22 mouse cellular contexts compared by ENCODE assay signal in genomic region chr11:22832600-22832999, GRCm38 (mm10). TPM values are rescaled to one million over a fixed set of nuclear protein-coding genes. Genes with fewer than 3 reads are reported as not detected.
DNase-seq lines count a peak whose midpoint lies in the region; ATAC-seq and TF ChIP-seq lines count a peak whose summit lies in the region.
"Had no signal": no experiment of that assay in that cellular context is flagged by ENCODE, and none has a peak within 500 bp of the region (broad histone marks: within the 10 kb centered on the region; RNA-seq: fewer than 3 reads in every experiment).

No protein-coding gene starts in this region.

- no peaks in the 10 kb centered on the region for H3K4me1 ChIP-seq in liver, adult 2 months (ENCODE audit: control insufficient read depth, insufficient read depth, low read length)
- H3K4me1 ChIP-seq in liver, embryonic 12.5 days: peaks cover 12% of the 10 kb centered on the region; the same call in 1 of the 2 replicates
- H3K4me1 ChIP-seq in E14TG2a.4 (replicated peaks; ENCODE audit: low read depth, low read length): peaks cover 97% of the 10 kb centered on the region
- H3K4me1 ChIP-seq in midbrain, postnatal 0 days (ENCODE audit: insufficient read depth, low read length): no peaks in the 10 kb centered on the region
- H3K4me1 ChIP-seq: hindbrain, embryonic 13.5 days had no signal

- peaks cover 6% of the 10 kb centered on the region for H3K36me3 ChIP-seq in liver, adult 2 months (ENCODE audit: control insufficient read depth, insufficient read depth, low read length)
- peaks cover 34% of the 10 kb centered on the region for H3K36me3 ChIP-seq in liver, embryonic 12.5 days
- H3K36me3 ChIP-seq in E14TG2a.4 (ENCODE audit: insufficient read depth, low read length): peaks cover 70% of the 10 kb centered on the region
- no peaks in the 10 kb centered on the region for H3K36me3 ChIP-seq in midbrain, postnatal 0 days (ENCODE audit: insufficient read depth, low read length)
- H3K36me3 ChIP-seq: embryonic facial prominence, embryonic 15.5 days; forebrain, embryonic 10.5 days; heart, embryonic 15.5 days; hindbrain, embryonic 13.5 days had no signal

- H3K9ac ChIP-seq in liver, adult 2 months (ENCODE audit: low read depth, low read length): no peak overlapping the region
- H3K9ac ChIP-seq in liver, embryonic 12.5 days: no peak overlapping the region
- no peak overlapping the region for H3K9ac ChIP-seq in midbrain, postnatal 0 days (replicated peaks; ENCODE audit: low read length, poor library complexity, severe bottlenecking)
- H3K9ac ChIP-seq: embryonic facial prominence, embryonic 15.5 days; heart, embryonic 15.5 days; hindbrain, embryonic 13.5 days had no signal

- H3K4me3 ChIP-seq in liver, adult 2 months (ENCODE audit: insufficient read depth, low read depth, low read length): no peak overlapping the region
- H3K4me3 ChIP-seq in liver, embryonic 12.5 days: no peak overlapping the region
- H3K4me3 ChIP-seq in E14TG2a.4 (replicated peaks; ENCODE audit: low read length): peak overlapping the region; percentile 35
- no peak overlapping the region for H3K4me3 ChIP-seq in midbrain, postnatal 0 days (ENCODE audit: low read depth, low read length)
- H3K4me3 ChIP-seq: embryonic facial prominence, embryonic 15.5 days; erythroblast, embryonic 14.5 days; forebrain, embryonic 10.5 days; gastrocnemius, adult 2 months; heart, embryonic 15.5 days; hindbrain, embryonic 13.5 days had no signal

- H3K79me2 ChIP-seq in liver, adult 2 months (ENCODE audit: control insufficient read depth, insufficient read depth, low read length): peaks cover 13% of the 10 kb centered on the region; the same call in 1 of the 2 replicates

- DNase-seq in liver, adult 2 months (ENCODE audit: extremely low read depth, low read depth, low spot score): no peak
- peak; percentile 50 for DNase-seq in CD4-positive, CD25-positive, alpha-beta regulatory T cell, adult 2 months (ENCODE audit: low read depth, low spot score)
- peak; percentile 58 for DNase-seq in induced T-regulatory cell, adult 2 months (ENCODE audit: low read depth)
- no peak for DNase-seq in adipocyte (ENCODE audit: low spot score)
- no peak for DNase-seq in midbrain, postnatal 0 days (ENCODE audit: low spot score)
- DNase-seq: cerebellum, adult 11 months; cerebellum, adult 8-10 months; cerebellum, postnatal 14 days; embryo, embryonic 11 days; gastrocnemius, adult 2 months; gastrocnemius, postnatal 25 days; heart, postnatal 14 days had no signal

- no peak for ATAC-seq in liver, embryonic 12.5 days
- no peak for ATAC-seq in midbrain, postnatal 0 days (ENCODE audit: low FRiP score)
- ATAC-seq: forebrain, embryonic 14.5 days; intestine, postnatal 0 days had no signal

- no peak for TF ChIP-seq POLR2A in liver, adult 2 months (IDR thresholded peaks at IDR 0.05; ENCODE audit: extremely low read depth, insufficient read depth, low read length)

- H3K27me3 ChIP-seq in liver, adult 2 months (ENCODE audit: control insufficient read depth, insufficient read depth, low read length): no peaks in the 10 kb centered on the region
- no peaks in the 10 kb centered on the region for H3K27me3 ChIP-seq in liver, embryonic 12.5 days (replicated peaks)
- H3K27me3 ChIP-seq in E14TG2a.4 (ENCODE audit: insufficient read depth, low read length): no peaks in the 10 kb centered on the region
- no peaks in the 10 kb centered on the region for H3K27me3 ChIP-seq in midbrain, postnatal 0 days (ENCODE audit: insufficient read depth, low read length)
- H3K27me3 ChIP-seq: embryonic facial prominence, embryonic 15.5 days; heart, embryonic 15.5 days; hindbrain, embryonic 13.5 days had no signal

- WGBS in liver, adult 2 months: 73% methylated on average over 4 of the region's 4 CpGs
- 48% methylated on average over 4 of the region's 4 CpGs for WGBS in liver, embryonic 12.5 days (ENCODE audit: insufficient replicate concordance)
- whole genome bisulfite sequencing in midbrain, postnatal 0 days: 86% methylated on average over 4 of the region's 4 CpGs

- no peak overlapping the region for H3K4me2 ChIP-seq in liver, embryonic 12.5 days
- no peak overlapping the region for H3K4me2 ChIP-seq in midbrain, postnatal 0 days (ENCODE audit: low read depth, low read length, poor library complexity, severe bottlenecking)
- H3K4me2 ChIP-seq: embryonic facial prominence, embryonic 15.5 days; heart, embryonic 11.5 days; heart, embryonic 15.5 days; hindbrain, embryonic 13.5 days had no signal

- no peak for TF ChIP-seq CTCF in liver, adult 2 months (IDR thresholded peaks at IDR 0.05; ENCODE audit: low read depth, low read length)
- TF ChIP-seq CTCF in E14TG2a.4 (conservative IDR thresholded peaks at IDR 0.05; ENCODE audit: low read length): no peak
- TF ChIP-seq CTCF in midbrain, postnatal 0 days (IDR thresholded peaks at IDR 0.05): no peak

- 0 out of 2 replicates have a peak overlapping the region, but pooled peaks have one; percentile 3 for H3K27ac ChIP-seq in liver, adult 2 months (replicated peaks; ENCODE audit: insufficient read depth, low read depth, low read length)
- H3K27ac ChIP-seq in liver, embryonic 12.5 days: no peak overlapping the region
- no peak overlapping the region for H3K27ac ChIP-seq in midbrain, postnatal 0 days (ENCODE audit: low read depth, low read length)
- H3K27ac ChIP-seq: embryonic facial prominence, embryonic 15.5 days; forebrain, embryonic 10.5 days; gastrocnemius, adult 2 months; heart, embryonic 15.5 days; hindbrain, embryonic 13.5 days had no signal

- H3K9me3 ChIP-seq in liver, embryonic 12.5 days (replicated peaks): no peaks in the 10 kb centered on the region
- peaks cover 5% of the 10 kb centered on the region for H3K9me3 ChIP-seq in E14TG2a.4 (ENCODE audit: low read length)
- no peaks in the 10 kb centered on the region for H3K9me3 ChIP-seq in midbrain, postnatal 0 days (ENCODE audit: low read length)
- H3K9me3 ChIP-seq: embryonic facial prominence, embryonic 15.5 days; forebrain, embryonic 10.5 days; heart, embryonic 15.5 days; hindbrain, embryonic 13.5 days had no signal

RNA-seq across cellular contexts. Expression of gene B3gnt2, which starts 28.2 kb away (rescaled TPM):
- 8.1 and 8.5 TPM in 2 replicates for total RNA-seq in liver, adult 2 months (2014; rRNA removed)
- polyA plus RNA-seq in liver, adult 2 months (2012; rRNA removed): 5.6 and 6.2 TPM in 2 replicates
- 4.8 and 5.5 TPM in 2 replicates for polyA plus RNA-seq in liver, embryonic 12.5 days (2016; fragmentation: Nextera tagmentation; extraction: Ambion mirVana)
- total RNA-seq in midbrain, postnatal 0 days (2014; rRNA removed): 2.5 and 6.2 TPM in 2 replicates
- polyA plus RNA-seq in midbrain, postnatal 0 days (2015; fragmentation: Nextera tagmentation; extraction: Ambion mirVana): 2.0 and 2.6 TPM in 2 replicates

Comparison
In these comparisons a context has a peak if more than half of its experiments do, and no peak if none do; other contexts are left out.
1. DNase-seq: peak in CD4-positive, CD25-positive, alpha-beta regulatory T cell, adult 2 months (single experiment) and induced T-regulatory cell, adult 2 months (single experiment); none in liver, adult 2 months (single experiment), adipocyte (single experiment) and midbrain, postnatal 0 days (single experiment).